Mouse (Mus musculus): ENCODE data around the gene Aldh2. TPM values are rescaled to one million over a fixed set of nuclear protein-coding genes. Genes with fewer than 3 reads are reported as not detected.
"Not testable (repeated sequence)": the region's sequence is repeated elsewhere in the genome, so short reads cannot be mapped to it uniquely, and the experiment has no call there.

Aldh2 gene
- polyA plus RNA-seq, 1 experiment from 2014 or later: 123 TPM

GRCm38 (mm10) chr5:121623241-121623640 lies 29.6 kb upstream of the Aldh2 start:
- no peaks in the 10 kb centered on the region for H3K27me3 ChIP-seq (ENCODE audit: insufficient read depth, low read length)
- peaks cover 4% of the 10 kb centered on the region; the same call in 1 of the 2 replicates for H3K36me3 ChIP-seq (ENCODE audit: insufficient read depth)
- no peaks in the 10 kb centered on the region for H3K9me3 ChIP-seq (ENCODE audit: low read depth, low read length)
- TF ChIP-seq CTCF (IDR thresholded peaks at IDR 0.05; ENCODE audit: low read depth): no peak
- no peak overlapping the region for H3K9ac ChIP-seq
- H3K4me3 ChIP-seq (ENCODE audit: low read depth, low read length): no peak overlapping the region
- no peak overlapping the region for H3K27ac ChIP-seq (ENCODE audit: low read depth)
- WGBS: 83% methylated on average over 3 of the region's 3 CpGs
- ATAC-seq (ENCODE audit: insufficient read depth) (no peak), DNase-seq (no peak)
- no peak overlapping the region for H3K4me2 ChIP-seq
- H3K4me1 ChIP-seq (ENCODE audit: insufficient read depth): peaks cover 2% of the 10 kb centered on the region; the same call in 1 of the 2 replicates

GRCm38 (mm10) chr5:121621102-121621501 lies 27.5 kb upstream of the Aldh2 start:
- no peak overlapping the region for H3K27ac ChIP-seq (ENCODE audit: low read depth)
- H3K4me1 ChIP-seq (ENCODE audit: insufficient read depth): peaks cover 2% of the 10 kb centered on the region; the same call in 1 of the 2 replicates
- no peak overlapping the region for H3K9ac ChIP-seq
- no peak overlapping the region for H3K4me2 ChIP-seq
- H3K4me3 ChIP-seq (ENCODE audit: low read depth, low read length): no peak overlapping the region
- no peaks in the 10 kb centered on the region for H3K9me3 ChIP-seq (ENCODE audit: low read depth, low read length)
- no peaks in the 10 kb centered on the region for H3K27me3 ChIP-seq (ENCODE audit: insufficient read depth, low read length)
- WGBS: 93% methylated on average over 5 of the region's 5 CpGs
- H3K36me3 ChIP-seq (ENCODE audit: insufficient read depth): peaks cover 4% of the 10 kb centered on the region; the same call in 1 of the 2 replicates
- no peak for DNase-seq
- no peak for ATAC-seq (ENCODE audit: insufficient read depth)
- no peak for TF ChIP-seq CTCF (IDR thresholded peaks at IDR 0.05; ENCODE audit: low read depth)

- ATAC-seq (ENCODE audit: insufficient read depth): peak; percentile 88
- WGBS: under 1% methylated on average over 57 of the region's 58 CpGs
- Histone ChIP-seq H3K9ac (peak within 1 kb of the TSS; percentile 79), H3K27me3 (ENCODE audit: insufficient read depth, low read length) (no peaks in the 10 kb centered on the region), H3K27ac (ENCODE audit: low read depth) (peak within 1 kb of the TSS; percentile 60), H3K4me3 (ENCODE audit: low read depth, low read length) (peak within 1 kb of the TSS; percentile 69), H3K4me1 (ENCODE audit: insufficient read depth) (peaks cover 2% of the 10 kb centered on the region; the same call in 1 of the 2 replicates), H3K36me3 (ENCODE audit: insufficient read depth) (peaks cover 4% of the 10 kb centered on the region; the same call in 1 of the 2 replicates), H3K4me2 (peak within 1 kb of the TSS; percentile 72), H3K9me3 (ENCODE audit: low read depth, low read length) (no peaks in the 10 kb centered on the region)
- TF ChIP-seq CTCF (IDR thresholded peaks at IDR 0.05; ENCODE audit: low read depth): no peak
- peak; percentile 95 for DNase-seq
Measured at GRCm38 (mm10) chr5:121618592-121619513, 25.2 kb upstream of the Aldh2 start, which contains the start of gene Acad12. Gene Acad12, minus strand, starts transcription at chr5:121618938.

GRCm38 (mm10) chr5:121614921-121615320 lies 21.3 kb upstream of the Aldh2 start:
- H3K27ac ChIP-seq (ENCODE audit: low read depth); H3K9me3 ChIP-seq (ENCODE audit: low read depth, low read length); H3K36me3 ChIP-seq (ENCODE audit: insufficient read depth); H3K4me1 ChIP-seq (ENCODE audit: insufficient read depth); H3K4me2 ChIP-seq; H3K9ac ChIP-seq; H3K27me3 ChIP-seq (ENCODE audit: insufficient read depth, low read length); ATAC-seq (ENCODE audit: insufficient read depth); H3K4me3 ChIP-seq (ENCODE audit: low read depth, low read length); DNase-seq: not testable (repeated sequence)
- WGBS: 79% methylated on average over 3 of the region's 3 CpGs

- H3K4me3 ChIP-seq (ENCODE audit: low read depth, low read length): no peak overlapping the region
- no peaks in the 10 kb centered on the region for H3K4me1 ChIP-seq (ENCODE audit: insufficient read depth)
- no peaks in the 10 kb centered on the region for H3K27me3 ChIP-seq (ENCODE audit: insufficient read depth, low read length)
- H3K27ac ChIP-seq (ENCODE audit: low read depth): no peak overlapping the region
- DNase-seq (no peak), ATAC-seq (ENCODE audit: insufficient read depth) (no peak)
- no peak overlapping the region for H3K9ac ChIP-seq
- no peaks in the 10 kb centered on the region for H3K36me3 ChIP-seq (ENCODE audit: insufficient read depth)
- no peaks in the 10 kb centered on the region for H3K9me3 ChIP-seq (ENCODE audit: low read depth, low read length)
- 78% methylated on average over 6 of the region's 6 CpGs for WGBS
- no peak overlapping the region for H3K4me2 ChIP-seq
- no peak for TF ChIP-seq CTCF (IDR thresholded peaks at IDR 0.05; ENCODE audit: low read depth)
Measured at GRCm38 (mm10) chr5:121612036-121612435, 18.4 kb upstream of the Aldh2 start.

- DNase-seq; H3K27me3 ChIP-seq (ENCODE audit: insufficient read depth, low read length); H3K9ac ChIP-seq; H3K27ac ChIP-seq (ENCODE audit: low read depth); ATAC-seq (ENCODE audit: insufficient read depth); H3K9me3 ChIP-seq (ENCODE audit: low read depth, low read length); H3K4me1 ChIP-seq (ENCODE audit: insufficient read depth); H3K4me2 ChIP-seq; H3K36me3 ChIP-seq (ENCODE audit: insufficient read depth); H3K4me3 ChIP-seq (ENCODE audit: low read depth, low read length): not testable (repeated sequence)
- WGBS: 42% methylated on average over 7 of the region's 8 CpGs
- TF ChIP-seq CTCF (IDR thresholded peaks at IDR 0.05; ENCODE audit: low read depth): peak; percentile 31; the same call in 1 of the 2 replicates
Measured at GRCm38 (mm10) chr5:121609556-121610135, 16.0 kb upstream of the Aldh2 start.

- peak; percentile 87 for DNase-seq
- H3K27me3 ChIP-seq (ENCODE audit: insufficient read depth, low read length): no peaks in the 10 kb centered on the region
- H3K4me2 ChIP-seq: no peak overlapping the region
- H3K9ac ChIP-seq: no peak overlapping the region
- no peak overlapping the region for H3K27ac ChIP-seq (ENCODE audit: low read depth)
- H3K36me3 ChIP-seq (ENCODE audit: insufficient read depth): no peaks in the 10 kb centered on the region
- WGBS: 2% methylated on average over 2 of the region's 2 CpGs
- peak; percentile 90 for TF ChIP-seq CTCF (IDR thresholded peaks at IDR 0.05; ENCODE audit: low read depth)
- ATAC-seq (ENCODE audit: insufficient read depth): no peak; the same call in 1 of the 2 replicates
- no peaks in the 10 kb centered on the region for H3K9me3 ChIP-seq (ENCODE audit: low read depth, low read length)
- H3K4me3 ChIP-seq (ENCODE audit: low read depth, low read length): no peak overlapping the region
- no peaks in the 10 kb centered on the region for H3K4me1 ChIP-seq (ENCODE audit: insufficient read depth)
Measured at GRCm38 (mm10) chr5:121606151-121606550, 12.5 kb upstream of the Aldh2 start.

GRCm38 (mm10) chr5:121603815-121604214 lies 10.2 kb upstream of the Aldh2 start:
- not testable (repeated sequence) for H3K4me2 ChIP-seq; ATAC-seq (ENCODE audit: insufficient read depth); H3K4me1 ChIP-seq (ENCODE audit: insufficient read depth); H3K27me3 ChIP-seq (ENCODE audit: insufficient read depth, low read length); H3K9ac ChIP-seq; H3K4me3 ChIP-seq (ENCODE audit: low read depth, low read length); H3K36me3 ChIP-seq (ENCODE audit: insufficient read depth); H3K9me3 ChIP-seq (ENCODE audit: low read depth, low read length); H3K27ac ChIP-seq (ENCODE audit: low read depth); DNase-seq
- WGBS: 92% methylated on average over 1 of the region's 1 CpGs
